Mouse (Mus musculus) forebrain, embryonic 11.5 days (tissue): ENCODE data around the gene Pi16. TPM values are rescaled to one million over a fixed set of nuclear protein-coding genes. Genes with fewer than 3 reads are reported as not detected.

Experiments used
- ATAC-seq: fragments of 200-750 bp; cut with Nextera tagmentation; replicated peaks from 2 replicates; pipeline ENCODE4 v1.8.0; 2017; ENCODE audit warnings: moderate TSS enrichment; ENCODE audit not compliant: low FRiP score
- DNase-seq: peaks from one replicate; pipeline ENCODE4 v3.0.0-alpha.2; 2017; ENCODE audit warnings: low spot score
- H3K27ac ChIP-seq: fragments of 300-500 bp; sonication (generic); 2 replicates; pipeline ENCODE4 v1.5.1; 2014; ENCODE audit warnings: low read depth, low read length
- H3K27me3 ChIP-seq: fragments of 300-500 bp; sonication (generic); 2 replicates; pipeline ENCODE4 v1.6.1; 2014; ENCODE audit warnings: mild to moderate bottlenecking, low read length, mixed read lengths; ENCODE audit not compliant: control insufficient read depth, insufficient read depth
- H3K36me3 ChIP-seq: fragments of 300-500 bp; sonication (generic); 2 replicates; pipeline ENCODE4 v1.6.1; 2014; ENCODE audit warnings: mild to moderate bottlenecking, low read length, moderate library complexity, mixed read lengths; ENCODE audit not compliant: control insufficient read depth, insufficient read depth
- H3K4me1 ChIP-seq: fragments of 300-500 bp; sonication (generic); replicated peaks from 2 replicates; pipeline ENCODE4 v1.6.1; 2014; ENCODE audit warnings: low read length, mixed read lengths; ENCODE audit not compliant: control insufficient read depth, insufficient read depth
- H3K4me2 ChIP-seq: fragments of 300-500 bp; sonication (generic); 2 replicates; pipeline ENCODE4 v1.6.1; 2014; ENCODE audit warnings: low read depth, mild to moderate bottlenecking, low read length, moderate library complexity, mixed read lengths; ENCODE audit not compliant: severe bottlenecking
- H3K4me3 ChIP-seq: fragments of 300-500 bp; sonication (generic); 2 replicates; pipeline ENCODE4 v1.5.1; 2014; ENCODE audit warnings: low read depth, low read length
- H3K9ac ChIP-seq: fragments of 300-500 bp; sonication (generic); 2 replicates; pipeline ENCODE4 v1.6.1; 2014; ENCODE audit warnings: low read length
- H3K9me3 ChIP-seq: fragments of 300-500 bp; sonication (generic); 2 replicates; pipeline ENCODE4 v1.6.1; 2016; ENCODE audit warnings: low read length, mixed read lengths; ENCODE audit not compliant: control insufficient read depth
- WGBS: fragments of 180-500 bp; shearing (Covaris S2); extraction: QIAGEN DNeasy Blood & Tissue Kit; methylation state at CpG from one replicate; pipeline ENCODE4 v1.1.7; 2014; 5-methylcytosine and 5-hydroxymethylcytosine counted together
- polyA plus RNA-seq: library from polyadenylated mRNA; unstranded; fragments of >200 nt; fragmentation: Nextera tagmentation; extraction: Ambion mirVana; gene quantifications from 2 replicates; pipeline ENCODE4 v1.2.1, GENCODE M21; 2014

Pi16 gene
- polyA plus RNA-seq, 1 experiment from 2014 or later: 0.59 TPM

GRCm38 (mm10) chr17:29363109-29363508 is 45.6 kb downstream of the Pi16 start:
- 81% methylated on average over 8 of the region's 8 CpGs for WGBS
- H3K27me3 ChIP-seq: no peaks in the 10 kb centered on the region
- H3K27ac ChIP-seq: no peak overlapping the region
- no peaks in the 10 kb centered on the region for H3K36me3 ChIP-seq
- DNase-seq (no peak), ATAC-seq (no peak)
- H3K4me1 ChIP-seq: no peaks in the 10 kb centered on the region; the same call in 1 of the 2 replicates
- no peak overlapping the region for H3K4me2 ChIP-seq
- H3K4me3 ChIP-seq: no peak overlapping the region
- H3K9me3 ChIP-seq: no peaks in the 10 kb centered on the region
- no peak overlapping the region for H3K9ac ChIP-seq

- Histone ChIP-seq H3K36me3 (no peaks in the 10 kb centered on the region), H3K27ac (no peak overlapping the region), H3K9ac (no peak overlapping the region), H3K4me3 (no peak overlapping the region), H3K4me1 (peaks cover 2% of the 10 kb centered on the region; the same call in 1 of the 2 replicates), H3K9me3 (no peaks in the 10 kb centered on the region), H3K4me2 (no peak overlapping the region), H3K27me3 (no peaks in the 10 kb centered on the region)
- DNase-seq: no peak
- 94% methylated on average over 13 of the region's 13 CpGs for WGBS
- ATAC-seq: no peak
These were observed 47.7 kb downstream of the Pi16 start for GRCm38 (mm10) chr17:29365105-29365621.

DNA sequence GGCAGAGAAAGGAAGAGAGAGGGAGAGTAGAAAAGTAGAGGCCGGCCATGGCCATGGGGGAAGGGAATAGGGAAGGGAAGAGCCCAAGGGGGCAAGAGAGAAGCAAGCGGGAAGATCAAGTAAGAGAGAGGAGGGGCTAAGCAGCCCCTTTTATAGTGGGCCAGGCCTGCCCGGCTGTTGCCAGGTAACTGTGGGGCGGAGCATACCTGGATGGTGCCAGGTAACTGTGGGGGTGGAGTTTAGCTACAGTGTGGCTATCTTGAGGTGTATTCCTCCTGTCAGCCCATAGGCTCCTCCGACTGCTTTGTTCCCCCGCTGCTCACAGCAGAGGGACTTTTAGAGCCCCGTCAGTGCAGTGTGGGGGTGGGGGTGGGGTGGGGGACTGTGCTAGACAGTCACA is 51.2 kb downstream of the Pi16 start:
- Histone ChIP-seq H3K4me2 (no peak overlapping the region), H3K27ac (no peak overlapping the region), H3K9me3 (no peaks in the 10 kb centered on the region), H3K4me1 (peaks cover 2% of the 10 kb centered on the region; the same call in 1 of the 2 replicates), H3K4me3 (no peak overlapping the region), H3K27me3 (no peaks in the 10 kb centered on the region), H3K36me3 (no peaks in the 10 kb centered on the region), H3K9ac (peak overlapping the region; percentile 16; the same call in 1 of the 2 replicates)
- DNase-seq: no peak
- WGBS: 17% methylated on average over 7 of the region's 7 CpGs
- no peak for ATAC-seq

- peaks cover 2% of the 10 kb centered on the region; the same call in 1 of the 2 replicates for H3K4me1 ChIP-seq
- H3K4me3 ChIP-seq: no peak overlapping the region
- no peaks in the 10 kb centered on the region for H3K9me3 ChIP-seq
- 0 out of 2 replicates have a peak overlapping the region, but pooled peaks have one; percentile 3 for H3K9ac ChIP-seq
- no peaks in the 10 kb centered on the region for H3K36me3 ChIP-seq
- H3K4me2 ChIP-seq: no peak overlapping the region
- ATAC-seq: peak; percentile 64; the same call in 1 of the 2 replicates
- 9% methylated on average over 5 of the region's 5 CpGs for WGBS
- H3K27ac ChIP-seq: no peak overlapping the region
- H3K27me3 ChIP-seq: no peaks in the 10 kb centered on the region
- peak; percentile 95 for DNase-seq
These were observed 53.7 kb downstream of the Pi16 start for GRCm38 (mm10) chr17:29370984-29371723.

DNA sequence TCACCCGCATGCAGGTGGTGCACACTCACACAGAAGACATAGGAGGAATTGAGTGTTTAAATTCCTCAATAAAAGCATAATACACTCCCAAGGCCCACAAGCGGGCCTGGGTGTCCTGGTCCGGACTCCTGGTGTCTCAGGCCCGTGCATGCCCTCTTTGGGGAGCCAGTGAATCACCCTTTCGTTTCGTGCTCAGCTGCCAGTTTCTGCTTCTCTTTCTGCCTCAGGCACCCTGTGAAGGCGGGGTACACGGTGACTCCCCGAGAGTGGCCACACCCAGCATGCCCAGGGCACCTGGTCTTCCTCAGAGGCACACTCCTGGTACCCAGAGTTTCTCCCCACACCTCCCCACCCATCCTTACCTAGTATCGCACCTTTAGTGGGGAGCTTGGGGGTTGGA is 58.4 kb downstream of the Pi16 start:
- no peak overlapping the region for H3K4me2 ChIP-seq
- H3K36me3 ChIP-seq: no peaks in the 10 kb centered on the region
- no peaks in the 10 kb centered on the region for H3K27me3 ChIP-seq
- no peaks in the 10 kb centered on the region for H3K9me3 ChIP-seq
- ATAC-seq: no peak
- WGBS: 83% methylated on average over 10 of the region's 10 CpGs
- no peaks in the 10 kb centered on the region for H3K4me1 ChIP-seq
- H3K4me3 ChIP-seq: no peak overlapping the region
- no peak overlapping the region for H3K27ac ChIP-seq
- no peak overlapping the region for H3K9ac ChIP-seq
- no peak for DNase-seq

DNA sequence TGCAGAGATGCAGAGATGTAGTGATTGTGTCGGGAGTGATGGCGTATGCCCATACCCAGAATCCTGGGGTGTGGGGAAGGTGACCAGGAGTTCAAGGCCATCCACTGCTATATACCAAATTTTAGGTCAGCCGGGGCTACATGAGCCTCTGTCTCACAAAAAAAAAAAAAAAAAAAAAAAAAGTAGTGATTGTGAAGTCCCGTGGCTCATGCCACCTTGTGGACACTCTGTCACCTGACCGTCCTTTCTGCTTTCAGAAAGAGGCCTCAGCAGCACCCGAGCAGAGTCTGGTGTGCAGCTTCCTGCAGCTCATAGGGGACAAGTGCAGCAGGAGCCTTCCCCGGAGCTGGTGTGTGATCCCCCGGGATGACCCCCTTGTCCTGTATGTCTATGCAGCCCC is 60.6 kb downstream of the Pi16 start:
- Histone ChIP-seq H3K27ac (no peak overlapping the region), H3K9ac (no peak overlapping the region), H3K9me3 (no peaks in the 10 kb centered on the region), H3K4me2 (no peak overlapping the region), H3K4me1 (no peaks in the 10 kb centered on the region; the same call in 1 of the 2 replicates), H3K4me3 (no peak overlapping the region), H3K27me3 (no peaks in the 10 kb centered on the region), H3K36me3 (no peaks in the 10 kb centered on the region)
- DNase-seq (no peak), ATAC-seq (no peak)
- 71% methylated on average over 8 of the region's 8 CpGs for WGBS

Other genes with a start within 250 kb of the Pi16 start
- gene Cdkn1a, start 226.7 kb upstream of the Pi16 start, polyA plus RNA-seq: 27.3 and 33.1 TPM in 2 replicates
- gene Rab44, start 203.5 kb upstream of the Pi16 start, polyA plus RNA-seq: 0.08 TPM in 1 of 2 replicates, not detected in the other
- gene Cpne5, start 79.5 kb upstream of the Pi16 start, polyA plus RNA-seq: 5.5 and 6.8 TPM in 2 replicates
- 180 and 188 TPM in 2 replicates for gene Ppil1, start 53.5 kb upstream of the Pi16 start, polyA plus RNA-seq
- 58.2 and 61.5 TPM in 2 replicates for gene BC004004, start 48.9 kb upstream of the Pi16 start, polyA plus RNA-seq
- 332 and 420 TPM in 2 replicates for gene Mtch1, start 30.3 kb downstream of the Pi16 start, polyA plus RNA-seq
- 2.4 TPM in 2 replicates for gene Fgd2, start 43.2 kb downstream of the Pi16 start, polyA plus RNA-seq
- 21.1 and 22.5 TPM in 2 replicates for gene Pim1, start 173.1 kb downstream of the Pi16 start, polyA plus RNA-seq
- not detected in 2 replicates for gene Gm17657, start 232.0 kb downstream of the Pi16 start, polyA plus RNA-seq
- gene Tbc1d22b, start 232.1 kb downstream of the Pi16 start, polyA plus RNA-seq: 20.9 and 21.9 TPM in 2 replicates
- 0.55 and 0.71 TPM in 2 replicates for gene Tmem217, start 234.7 kb downstream of the Pi16 start, polyA plus RNA-seq